Comparison of ENCODE assay signal across 36 mouse cellular contexts in the genomic region with DNA sequence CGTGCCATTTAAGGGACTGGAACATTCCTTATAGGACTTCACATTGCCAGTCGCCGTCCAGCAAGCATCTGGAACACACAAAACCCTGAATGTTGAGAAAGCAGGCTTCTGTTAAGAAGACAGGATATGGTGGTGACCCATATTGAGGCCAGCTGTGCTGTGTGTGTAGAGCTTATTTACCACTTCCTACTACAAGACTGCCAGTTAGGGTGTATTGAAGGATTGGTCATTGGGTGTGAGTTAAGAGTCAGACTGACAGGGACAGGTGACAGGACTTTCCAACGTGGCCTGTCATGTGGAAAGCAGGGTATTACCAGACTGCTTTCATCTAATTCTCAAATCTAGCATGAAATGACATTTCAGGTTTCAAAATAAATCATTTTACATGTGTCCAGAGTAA. TPM values are rescaled to one million over a fixed set of nuclear protein-coding genes. Genes with fewer than 3 reads are reported as not detected.
DNase-seq lines count a peak whose midpoint lies in the region; ATAC-seq lines count a peak whose summit lies in the region.
"Had no signal": no experiment of that assay in that cellular context is flagged by ENCODE, and none has a peak within 500 bp of the region (broad histone marks: within the 10 kb centered on the region; RNA-seq: fewer than 3 reads in every experiment).

No protein-coding gene starts in this region.

- H3K9ac ChIP-seq in intestine, embryonic 16.5 days (ENCODE audit: low read depth, low read length) = no peak overlapping the region
- H3K9ac ChIP-seq: forebrain, postnatal 0 days; hindbrain, embryonic 15.5 days; limb, embryonic 15.5 days; liver, embryonic 14.5 days; lung, embryonic 15.5 days had no signal

- H3K27ac ChIP-seq in intestine, embryonic 16.5 days (ENCODE audit: low read length) = no peak overlapping the region
- H3K27ac ChIP-seq: embryonic facial prominence, embryonic 10.5 days; forebrain, embryonic 10.5 days; hindbrain, embryonic 15.5 days; kidney, postnatal 0 days; limb, embryonic 15.5 days; liver, embryonic 14.5 days; lung, embryonic 15.5 days had no signal

- no peak overlapping the region for H3K4me3 ChIP-seq in intestine, embryonic 16.5 days (ENCODE audit: low read length)
- H3K4me3 ChIP-seq: embryonic facial prominence, embryonic 10.5 days; forebrain, embryonic 10.5 days; hindbrain, embryonic 15.5 days; limb, embryonic 15.5 days; lung, embryonic 15.5 days had no signal

- 0 out of 2 replicates have a peak, but pooled peaks have one; percentile 37 for ATAC-seq in megakaryocyte progenitor cell, adult 5-6 weeks (replicated peaks; ENCODE audit: poor library complexity)
- no peak for ATAC-seq in intestine, embryonic 16.5 days
- ATAC-seq: forebrain, postnatal 0 days had no signal

- no peaks in the 10 kb centered on the region for H3K9me3 ChIP-seq in intestine, embryonic 16.5 days (ENCODE audit: control insufficient read depth, low read length)
- H3K9me3 ChIP-seq: embryonic facial prominence, embryonic 10.5 days; forebrain, embryonic 10.5 days; hindbrain, embryonic 15.5 days; limb, embryonic 15.5 days; lung, embryonic 15.5 days had no signal

- DNase-seq in CD4-positive helper T cell, adult 2 months (ENCODE audit: low read depth, low spot score) = peak; percentile 65
- peak; percentile 8 for DNase-seq in T-cell, adult 2 months (ENCODE audit: low spot score)
- DNase-seq in thymus, postnatal 10 days (ENCODE audit: low spot score in 2 of 2) = peak; percentile 14 to 25
- no peak for DNase-seq in B cell, adult 2 months
- DNase-seq in frontal cortex, postnatal 36 days (ENCODE audit: low spot score in 2 of 2) = no peak
- no peak for DNase-seq in urinary bladder, postnatal 25 days (ENCODE audit: low spot score)
- DNase-seq: adrenal gland, postnatal 10 days; cerebellum, adult 9-11 months; forebrain, postnatal 0 days; kidney, adult 18-20 months; layer of hippocampus, adult 9-11 months; lung, postnatal 36 days; retina, postnatal 1 day; right cerebral cortex, postnatal 25 days; spleen, adult 18-20 months had no signal

- WGBS in intestine, embryonic 16.5 days = 77% methylated on average over 4 of the region's 4 CpGs

- H3K27me3 ChIP-seq in intestine, embryonic 16.5 days (replicated peaks; ENCODE audit: control insufficient read depth, insufficient read depth, low read length) = no peaks in the 10 kb centered on the region
- H3K27me3 ChIP-seq: hindbrain, embryonic 15.5 days; limb, embryonic 15.5 days; lung, embryonic 15.5 days had no signal

- H3K4me1 ChIP-seq in intestine, embryonic 16.5 days (ENCODE audit: control insufficient read depth, insufficient read depth, low read length) = no peaks in the 10 kb centered on the region
- H3K4me1 ChIP-seq: embryonic facial prominence, embryonic 10.5 days; forebrain, embryonic 10.5 days; hindbrain, embryonic 15.5 days; limb, embryonic 15.5 days; lung, embryonic 15.5 days had no signal

- H3K36me3 ChIP-seq in intestine, embryonic 16.5 days (ENCODE audit: control insufficient read depth, insufficient read depth, low read length) = no peaks in the 10 kb centered on the region
- H3K36me3 ChIP-seq: embryonic facial prominence, embryonic 10.5 days; forebrain, embryonic 10.5 days; hindbrain, embryonic 15.5 days; limb, embryonic 15.5 days; lung, embryonic 15.5 days had no signal

- H3K4me2 ChIP-seq in intestine, embryonic 16.5 days (ENCODE audit: low read depth, low read length) = no peak overlapping the region
- H3K4me2 ChIP-seq: hindbrain, embryonic 15.5 days; limb, embryonic 15.5 days; lung, embryonic 15.5 days; midbrain, embryonic 11.5 days had no signal

RNA-seq across cellular contexts. Expression of a gene that starts 1.8 kb away (rescaled TPM):
- total RNA-seq in megakaryocyte progenitor cell, adult 5-6 weeks (2015) = not detected in 2 replicates
- total RNA-seq in megakaryocyte progenitor cell, adult 5-6 weeks (2017) = not detected in 2 replicates
- polyA plus RNA-seq in intestine, embryonic 16.5 days (2015; fragmentation: Nextera tagmentation; extraction: Ambion mirVana) = not detected in 2 replicates
- total RNA-seq: adrenal gland, postnatal 10 days; forebrain, postnatal 0 days; gastrocnemius, adult 18-20 months; gastrocnemius, postnatal 4 days; hematopoietic stem cell, adult 5-6 weeks; left cerebral cortex, adult 18-20 months; left cerebral cortex, postnatal 25 days; MEL had no signal
- polyA plus RNA-seq: cortical plate, adult 2 months; embryonic facial prominence, embryonic 10.5 days; forebrain, embryonic 10.5 days; forebrain, postnatal 0 days; heart, embryonic 16.5 days; hindbrain, embryonic 15.5 days; kidney, postnatal 0 days; limb, embryonic 15.5 days; liver, embryonic 14.5 days; lung, embryonic 15.5 days; midbrain, embryonic 11.5 days; neural tube, embryonic 11.5 days; urinary bladder, adult 2 months had no signal

RNA-seq across cellular contexts. Expression of a gene that starts 12.8 kb away (rescaled TPM):
- 0.07 TPM in 1 of 2 replicates, not detected in the other for total RNA-seq in megakaryocyte progenitor cell, adult 5-6 weeks (2015)
- not detected in 2 replicates for total RNA-seq in megakaryocyte progenitor cell, adult 5-6 weeks (2017)
- not detected in 2 replicates for polyA plus RNA-seq in intestine, embryonic 16.5 days (2015; fragmentation: Nextera tagmentation; extraction: Ambion mirVana)
- total RNA-seq: adrenal gland, postnatal 10 days; forebrain, postnatal 0 days; gastrocnemius, adult 18-20 months; gastrocnemius, postnatal 4 days; hematopoietic stem cell, adult 5-6 weeks; left cerebral cortex, adult 18-20 months; left cerebral cortex, postnatal 25 days; MEL had no signal
- polyA plus RNA-seq: cortical plate, adult 2 months; embryonic facial prominence, embryonic 10.5 days; forebrain, embryonic 10.5 days; forebrain, postnatal 0 days; heart, embryonic 16.5 days; hindbrain, embryonic 15.5 days; kidney, postnatal 0 days; limb, embryonic 15.5 days; liver, embryonic 14.5 days; lung, embryonic 15.5 days; midbrain, embryonic 11.5 days; neural tube, embryonic 11.5 days had no signal

RNA-seq across cellular contexts. Expression of a gene that starts 28.4 kb away (rescaled TPM):
- total RNA-seq in megakaryocyte progenitor cell, adult 5-6 weeks (2015) = not detected in 2 replicates
- total RNA-seq in megakaryocyte progenitor cell, adult 5-6 weeks (2017) = not detected in 2 replicates
- not detected in 2 replicates for polyA plus RNA-seq in intestine, embryonic 16.5 days (2015; fragmentation: Nextera tagmentation; extraction: Ambion mirVana)
- total RNA-seq: adrenal gland, postnatal 10 days; forebrain, postnatal 0 days; gastrocnemius, adult 18-20 months; gastrocnemius, postnatal 4 days; hematopoietic stem cell, adult 5-6 weeks; left cerebral cortex, adult 18-20 months; left cerebral cortex, postnatal 25 days; MEL had no signal
- polyA plus RNA-seq: cortical plate, adult 2 months; embryonic facial prominence, embryonic 10.5 days; forebrain, embryonic 10.5 days; forebrain, postnatal 0 days; heart, embryonic 16.5 days; hindbrain, embryonic 15.5 days; kidney, postnatal 0 days; large intestine, adult 2 months; limb, embryonic 15.5 days; liver, embryonic 14.5 days; lung, embryonic 15.5 days; midbrain, embryonic 11.5 days; neural tube, embryonic 11.5 days; urinary bladder, adult 2 months had no signal

RNA-seq across cellular contexts. Expression of a gene that starts 40.5 kb away (rescaled TPM):
- total RNA-seq in megakaryocyte progenitor cell, adult 5-6 weeks (2015) = not detected in 2 replicates
- total RNA-seq in megakaryocyte progenitor cell, adult 5-6 weeks (2017) = not detected in 2 replicates
- not detected in 2 replicates for polyA plus RNA-seq in intestine, embryonic 16.5 days (2015; fragmentation: Nextera tagmentation; extraction: Ambion mirVana)
- total RNA-seq: adrenal gland, postnatal 10 days; forebrain, postnatal 0 days; gastrocnemius, adult 18-20 months; gastrocnemius, postnatal 4 days; hematopoietic stem cell, adult 5-6 weeks; left cerebral cortex, adult 18-20 months; left cerebral cortex, postnatal 25 days; MEL had no signal
- polyA plus RNA-seq: cortical plate, adult 2 months; embryonic facial prominence, embryonic 10.5 days; forebrain, embryonic 10.5 days; forebrain, postnatal 0 days; heart, embryonic 16.5 days; hindbrain, embryonic 15.5 days; kidney, postnatal 0 days; large intestine, adult 2 months; limb, embryonic 15.5 days; liver, embryonic 14.5 days; lung, embryonic 15.5 days; midbrain, embryonic 11.5 days; neural tube, embryonic 11.5 days; urinary bladder, adult 2 months had no signal

RNA-seq across cellular contexts. Expression of a gene that starts 47.1 kb away (rescaled TPM):
- not detected in 2 replicates for total RNA-seq in megakaryocyte progenitor cell, adult 5-6 weeks (2015)
- total RNA-seq in megakaryocyte progenitor cell, adult 5-6 weeks (2017) = not detected in 2 replicates
- not detected in 2 replicates for polyA plus RNA-seq in intestine, embryonic 16.5 days (2015; fragmentation: Nextera tagmentation; extraction: Ambion mirVana)
- total RNA-seq: adrenal gland, postnatal 10 days; forebrain, postnatal 0 days; gastrocnemius, adult 18-20 months; gastrocnemius, postnatal 4 days; hematopoietic stem cell, adult 5-6 weeks; left cerebral cortex, adult 18-20 months; left cerebral cortex, postnatal 25 days; MEL had no signal
- polyA plus RNA-seq: cortical plate, adult 2 months; embryonic facial prominence, embryonic 10.5 days; forebrain, embryonic 10.5 days; forebrain, postnatal 0 days; heart, embryonic 16.5 days; hindbrain, embryonic 15.5 days; kidney, postnatal 0 days; large intestine, adult 2 months; limb, embryonic 15.5 days; liver, embryonic 14.5 days; lung, embryonic 15.5 days; midbrain, embryonic 11.5 days; neural tube, embryonic 11.5 days; urinary bladder, adult 2 months had no signal

Comparison
In these comparisons a context has a peak if more than half of its experiments do, and no peak if none do; other contexts are left out.
1. DNase-seq: peak in CD4-positive helper T cell, adult 2 months (single experiment), T-cell, adult 2 months (single experiment) and thymus, postnatal 10 days (2 of 2); none in B cell, adult 2 months (0 of 2), frontal cortex, postnatal 36 days (0 of 2) and urinary bladder, postnatal 25 days (single experiment).